Mouse (Mus musculus): ENCODE data around the gene Frem1. TPM values are rescaled to one million over a fixed set of nuclear protein-coding genes. Genes with fewer than 3 reads are reported as not detected.

The Frem1 gene
- polyA plus RNA-seq, 1 experiment: not detected

DNA sequence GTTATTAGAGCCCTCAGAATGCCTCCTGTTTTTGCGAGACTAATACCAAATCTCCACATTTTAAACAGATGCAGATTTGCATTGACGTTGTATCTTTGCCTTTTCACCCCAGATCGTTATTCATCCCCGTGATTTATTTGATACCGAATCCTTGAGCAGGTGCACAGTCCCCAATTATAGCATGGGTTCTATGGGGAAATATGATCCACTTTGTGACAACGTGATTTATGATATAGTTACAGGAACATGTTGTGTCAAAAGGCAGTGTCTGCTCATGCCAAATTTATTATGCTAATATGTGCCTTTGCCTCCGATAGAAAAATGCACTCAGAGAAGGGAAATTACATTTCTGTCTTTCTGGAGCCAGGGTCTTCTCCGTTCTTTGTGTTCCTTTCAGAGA is 102.6 kb downstream of the Frem1 start:
- Histone ChIP-seq H3K4me1 (ENCODE audit: control insufficient read depth, insufficient read depth, low read length) (0 out of 2 replicates have a peak, but pooled peaks cover 3% of the 10 kb centered on the region), H3K27ac (ENCODE audit: insufficient read depth, low read depth, low read length) (no peak overlapping the region), H3K4me3 (ENCODE audit: insufficient read depth, low read depth, low read length) (no peak overlapping the region)
- WGBS: 46% methylated on average over 8 of the region's 8 CpGs
- TF ChIP-seq POLR2A (IDR thresholded peaks at IDR 0.05; ENCODE audit: insufficient read depth, low read depth, low read length) (no peak), CTCF (IDR thresholded peaks at IDR 0.05; ENCODE audit: insufficient read depth, low read depth, low read length) (no peak)

DNA sequence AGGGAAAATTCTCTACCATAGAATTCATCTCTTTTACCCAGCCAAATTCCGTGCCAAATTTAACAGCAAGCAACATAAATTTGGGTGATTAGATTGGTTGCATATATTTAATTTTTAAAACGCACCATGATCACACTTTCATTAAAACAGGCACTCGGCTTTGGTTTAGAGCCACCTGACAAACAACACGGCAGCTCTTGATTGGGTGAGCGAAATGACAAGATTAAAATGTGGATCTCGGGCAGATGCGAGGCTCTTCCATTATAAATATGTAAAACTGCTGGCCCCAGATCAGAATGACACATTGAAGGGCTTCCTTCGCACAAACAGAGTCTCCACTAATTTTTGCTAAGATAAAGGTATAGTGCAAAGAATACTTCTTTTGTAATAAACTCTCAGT is 105.4 kb downstream of the Frem1 start:
- no peak for TF ChIP-seq POLR2A (IDR thresholded peaks at IDR 0.05; ENCODE audit: insufficient read depth, low read depth, low read length)
- no peak for TF ChIP-seq CTCF (IDR thresholded peaks at IDR 0.05; ENCODE audit: insufficient read depth, low read depth, low read length)
- 69% methylated on average over 8 of the region's 8 CpGs for whole genome bisulfite sequencing
- no peak overlapping the region for H3K27ac ChIP-seq (ENCODE audit: insufficient read depth, low read depth, low read length)
- H3K4me1 ChIP-seq (ENCODE audit: control insufficient read depth, insufficient read depth, low read length): 0 out of 2 replicates have a peak, but pooled peaks cover 3% of the 10 kb centered on the region
- H3K4me3 ChIP-seq (ENCODE audit: insufficient read depth, low read depth, low read length): no peak overlapping the region

DNA sequence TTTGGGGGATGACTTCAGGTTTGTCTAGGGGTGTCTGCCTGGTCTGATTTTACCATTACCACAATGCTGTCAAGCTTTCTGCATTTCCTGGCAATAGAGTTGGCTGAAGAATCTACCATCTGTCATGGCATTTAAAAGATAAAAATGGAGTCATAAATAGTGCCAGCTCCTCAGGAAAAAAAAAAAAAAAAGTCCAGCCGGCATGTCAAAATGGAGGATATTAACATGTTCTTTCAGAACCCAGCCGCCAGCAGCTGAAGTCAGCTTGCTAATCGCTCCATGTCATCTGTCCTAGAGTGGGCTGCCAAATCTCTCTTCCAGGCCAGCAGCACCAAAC is 105.9 kb downstream of the Frem1 start:
- H3K4me1 ChIP-seq (ENCODE audit: control insufficient read depth, insufficient read depth, low read length): 0 out of 2 replicates have a peak, but pooled peaks cover 3% of the 10 kb centered on the region
- TF ChIP-seq CTCF (IDR thresholded peaks at IDR 0.05; ENCODE audit: insufficient read depth, low read depth, low read length) (no peak), POLR2A (IDR thresholded peaks at IDR 0.05; ENCODE audit: insufficient read depth, low read depth, low read length) (no peak)
- peak overlapping the region; percentile 31; the same call in 1 of the 2 replicates for H3K27ac ChIP-seq (ENCODE audit: insufficient read depth, low read depth, low read length)
- no peak overlapping the region for H3K4me3 ChIP-seq (ENCODE audit: insufficient read depth, low read depth, low read length)
- 56% methylated on average over 3 of the region's 3 CpGs for WGBS

DNA sequence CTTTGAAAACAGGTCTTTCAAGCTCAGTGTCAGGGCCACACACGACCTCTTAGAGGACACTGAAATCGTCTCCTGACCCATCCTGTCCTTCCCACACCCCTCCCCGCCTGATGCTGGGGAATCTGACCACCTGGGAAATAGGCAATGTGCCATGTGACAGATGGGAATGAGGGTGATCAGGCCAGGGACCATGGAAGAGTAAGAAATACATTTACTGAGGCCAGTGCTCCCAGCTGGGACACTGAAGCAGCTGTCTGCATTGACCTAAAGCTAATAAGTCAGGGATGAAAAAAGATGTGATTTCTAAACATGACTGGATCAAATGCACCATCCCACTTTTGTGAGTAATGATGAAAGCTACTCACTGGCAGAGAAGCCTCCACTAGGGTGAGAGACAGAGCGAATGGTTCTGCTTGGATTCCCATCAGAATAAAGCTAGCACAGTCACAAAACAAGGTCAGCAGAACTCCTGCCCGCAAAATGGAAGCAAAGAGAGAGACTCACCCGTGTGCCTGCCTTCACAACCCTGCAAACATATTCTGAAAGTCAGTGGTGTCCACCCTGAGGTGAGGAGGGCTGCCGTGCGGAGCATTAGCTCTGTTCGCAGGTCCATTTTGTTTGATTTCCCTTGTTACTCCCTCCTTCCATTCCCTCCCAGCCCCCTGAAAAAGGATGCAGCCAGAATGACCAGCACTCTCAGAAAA is 106.4 kb downstream of the Frem1 start:
- 85% methylated on average over 9 of the region's 9 CpGs for whole genome bisulfite sequencing
- Histone ChIP-seq H3K27ac (ENCODE audit: insufficient read depth, low read depth, low read length) (peak overlapping the region; percentile 31; the same call in 1 of the 2 replicates), H3K4me1 (ENCODE audit: control insufficient read depth, insufficient read depth, low read length) (0 out of 2 replicates have a peak, but pooled peaks cover 3% of the 10 kb centered on the region), H3K4me3 (ENCODE audit: insufficient read depth, low read depth, low read length) (no peak overlapping the region)
- TF ChIP-seq POLR2A (IDR thresholded peaks at IDR 0.05; ENCODE audit: insufficient read depth, low read depth, low read length) (no peak), CTCF (IDR thresholded peaks at IDR 0.05; ENCODE audit: insufficient read depth, low read depth, low read length) (no peak)

DNA sequence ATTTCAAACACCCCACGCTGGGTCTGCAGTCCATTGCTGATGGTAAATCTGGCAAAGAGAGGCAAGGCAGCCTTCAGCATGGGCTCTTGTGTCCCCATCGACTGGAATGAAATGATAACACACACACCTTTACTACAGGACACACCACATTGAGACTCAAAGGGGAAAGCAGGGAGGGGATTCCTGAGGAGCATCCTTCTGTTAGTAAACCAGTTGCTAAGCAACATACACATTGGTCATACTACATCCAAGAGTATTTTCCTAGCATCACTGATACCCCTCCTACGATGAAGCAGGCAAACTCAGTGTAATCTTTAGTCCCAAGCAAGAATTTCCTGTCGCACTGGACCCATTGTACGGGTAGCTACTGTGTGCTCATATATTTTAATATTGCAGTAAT is 111.5 kb downstream of the Frem1 start:
- no peak overlapping the region for H3K4me3 ChIP-seq (ENCODE audit: insufficient read depth, low read depth, low read length)
- no peak overlapping the region for H3K27ac ChIP-seq (ENCODE audit: insufficient read depth, low read depth, low read length)
- H3K4me1 ChIP-seq (ENCODE audit: control insufficient read depth, insufficient read depth, low read length): no peaks in the 10 kb centered on the region
- WGBS: 84% methylated on average over 5 of the region's 5 CpGs
- TF ChIP-seq POLR2A (IDR thresholded peaks at IDR 0.05; ENCODE audit: insufficient read depth, low read depth, low read length): no peak
- TF ChIP-seq CTCF (IDR thresholded peaks at IDR 0.05; ENCODE audit: insufficient read depth, low read depth, low read length): no peak

DNA sequence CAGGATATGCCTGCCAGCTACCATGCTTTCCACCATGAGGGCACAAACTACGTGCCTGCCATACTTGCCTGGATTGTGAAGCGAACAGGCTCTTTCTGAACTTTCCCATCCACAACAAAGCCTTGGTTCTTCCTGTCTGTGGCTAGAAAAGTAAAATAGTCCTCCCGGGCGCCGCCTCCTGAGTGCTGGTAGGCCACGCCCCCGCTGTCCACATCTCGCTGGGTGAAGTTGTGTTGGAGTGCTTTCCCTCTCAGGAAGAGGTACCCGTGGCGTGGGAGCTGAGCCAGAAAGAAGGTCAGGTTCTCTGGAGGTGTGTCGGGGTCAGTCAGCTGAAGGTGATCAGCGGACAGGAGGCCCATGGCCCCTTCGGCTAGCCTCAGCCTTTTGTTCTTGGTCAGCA is 111.9 kb downstream of the Frem1 start:
- Histone ChIP-seq H3K27ac (ENCODE audit: insufficient read depth, low read depth, low read length) (no peak overlapping the region), H3K4me3 (ENCODE audit: insufficient read depth, low read depth, low read length) (no peak overlapping the region), H3K4me1 (ENCODE audit: control insufficient read depth, insufficient read depth, low read length) (no peaks in the 10 kb centered on the region)
- 86% methylated on average over 13 of the region's 13 CpGs for WGBS
- TF ChIP-seq POLR2A (IDR thresholded peaks at IDR 0.05; ENCODE audit: insufficient read depth, low read depth, low read length): no peak

DNA sequence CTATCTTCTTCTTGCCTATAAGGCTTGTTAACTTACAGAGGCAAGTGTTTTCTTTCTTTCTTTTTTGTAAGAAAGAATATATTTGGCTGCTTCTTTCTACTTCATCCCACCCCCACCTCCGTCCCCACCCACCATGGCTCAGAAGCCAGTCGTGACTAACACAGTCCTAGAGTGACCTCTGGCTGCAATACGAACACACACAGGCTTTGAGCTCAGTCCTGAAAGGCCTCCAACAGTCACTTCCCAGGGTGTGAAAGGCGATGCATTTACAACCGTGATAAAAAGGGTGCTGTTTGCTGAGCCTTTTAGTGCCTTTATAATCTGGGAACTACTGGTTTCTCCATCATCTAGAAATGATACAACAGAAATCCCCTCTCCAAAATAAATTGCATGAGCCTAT is 117.8 kb downstream of the Frem1 start:
- no peak overlapping the region for H3K27ac ChIP-seq (ENCODE audit: insufficient read depth, low read depth, low read length)
- 0 out of 2 replicates have a peak, but pooled peaks cover 2% of the 10 kb centered on the region for H3K4me1 ChIP-seq (ENCODE audit: control insufficient read depth, insufficient read depth, low read length)
- no peak overlapping the region for H3K4me3 ChIP-seq (ENCODE audit: insufficient read depth, low read depth, low read length)
- no peak for TF ChIP-seq POLR2A (IDR thresholded peaks at IDR 0.05; ENCODE audit: insufficient read depth, low read depth, low read length)
- no peak for TF ChIP-seq CTCF (IDR thresholded peaks at IDR 0.05; ENCODE audit: insufficient read depth, low read depth, low read length)
- WGBS: 12% methylated on average over 5 of the region's 5 CpGs

DNA sequence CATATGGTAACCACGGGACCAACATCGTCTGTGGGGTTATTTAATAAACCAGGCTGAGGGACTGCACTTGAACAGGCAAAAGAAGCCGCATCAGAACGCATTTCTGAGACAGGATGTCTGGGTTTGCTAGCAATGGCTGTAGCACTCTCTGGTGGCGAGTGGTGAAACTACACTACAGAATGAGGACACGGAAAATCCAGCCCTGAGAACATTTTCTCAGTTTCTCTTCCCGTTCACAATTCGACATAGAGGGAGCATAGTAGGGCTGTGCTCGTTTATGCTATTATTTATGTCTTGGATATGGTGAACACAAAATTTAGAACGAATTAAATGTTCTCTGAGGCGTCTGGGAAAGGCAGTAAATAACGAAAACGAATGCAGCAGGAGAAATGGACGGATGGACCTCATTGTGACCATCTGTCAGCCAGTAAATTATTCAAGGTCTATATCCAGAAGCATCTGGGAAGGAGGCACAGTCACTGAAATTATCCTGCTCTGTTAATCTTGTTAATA is 118.4 kb downstream of the Frem1 start:
- WGBS: 4% methylated on average over 14 of the region's 14 CpGs
- Histone ChIP-seq H3K4me3 (ENCODE audit: insufficient read depth, low read depth, low read length) (no peak overlapping the region), H3K4me1 (ENCODE audit: control insufficient read depth, insufficient read depth, low read length) (0 out of 2 replicates have a peak, but pooled peaks cover 2% of the 10 kb centered on the region), H3K27ac (ENCODE audit: insufficient read depth, low read depth, low read length) (no peak overlapping the region)
- TF ChIP-seq CTCF (IDR thresholded peaks at IDR 0.05; ENCODE audit: insufficient read depth, low read depth, low read length) (peak; percentile 24; the same call in 1 of the 2 replicates), POLR2A (IDR thresholded peaks at IDR 0.05; ENCODE audit: insufficient read depth, low read depth, low read length) (no peak)

DNA sequence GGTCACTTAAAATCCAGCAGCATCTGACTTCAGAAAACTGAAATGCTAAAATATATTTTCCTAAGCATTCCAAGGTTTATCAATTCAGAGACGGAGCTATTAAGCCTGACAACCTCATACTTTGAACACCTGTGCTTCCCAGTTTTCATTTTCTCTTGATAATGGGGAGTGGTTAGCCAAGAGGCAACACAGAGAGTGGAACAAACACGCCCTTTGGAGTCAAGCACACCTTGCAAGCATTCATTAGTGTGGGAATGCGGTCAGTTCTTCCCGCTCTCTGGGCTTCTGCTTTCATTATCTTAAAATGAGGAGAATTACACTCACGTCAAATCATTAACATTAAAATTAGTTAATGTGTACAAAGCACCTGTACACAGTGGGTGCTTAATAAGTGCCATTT is 122.1 kb downstream of the Frem1 start:
- 92% methylated on average over 5 of the region's 5 CpGs for WGBS
- TF ChIP-seq POLR2A (IDR thresholded peaks at IDR 0.05; ENCODE audit: insufficient read depth, low read depth, low read length) (no peak), CTCF (IDR thresholded peaks at IDR 0.05; ENCODE audit: insufficient read depth, low read depth, low read length) (no peak)
- Histone ChIP-seq H3K4me1 (ENCODE audit: control insufficient read depth, insufficient read depth, low read length) (0 out of 2 replicates have a peak, but pooled peaks cover 2% of the 10 kb centered on the region), H3K27ac (ENCODE audit: insufficient read depth, low read depth, low read length) (no peak overlapping the region), H3K4me3 (ENCODE audit: insufficient read depth, low read depth, low read length) (no peak overlapping the region)
